Mouse (Mus musculus) B cell, adult 2 months (primary cell): ENCODE results near the gene Prss40.
"Not testable (repeated sequence)": the region's sequence is repeated elsewhere in the genome, so short reads cannot be mapped to it uniquely, and the experiment has no call there.

Experiments
- DNase-seq, 2 experiments: peaks; one replicate each; pipeline ENCODE4 v3.0.0; 2022

The Prss40 gene

GRCm38 (mm10) chr1:34560843-34561242 is at the start of gene Prss40:
TSS of gene Prss40 (minus strand) at chr1:34560943.
- DNase-seq = no peak

DNA sequence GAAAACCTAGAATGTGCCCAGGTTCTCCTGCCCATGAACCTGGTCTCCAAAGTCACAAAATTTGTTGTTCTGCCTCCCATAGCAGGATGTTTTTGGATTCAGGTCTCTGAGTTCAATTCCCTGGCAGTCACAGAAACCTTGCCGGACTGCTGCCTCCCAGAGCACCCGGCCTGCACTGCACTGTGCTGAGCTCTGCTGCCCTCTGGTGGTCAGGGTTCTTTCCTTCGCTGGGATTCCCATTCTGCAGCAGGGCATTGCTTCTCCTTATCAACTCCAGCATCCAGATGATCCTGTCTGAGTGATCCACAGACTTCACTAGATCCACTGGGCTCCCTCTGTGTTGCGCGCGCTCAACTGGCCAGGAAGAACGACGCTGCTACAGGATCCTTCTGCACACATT is 41.6 kb upstream of the Prss40 start:
- DNase-seq = peak; percentile 75 to 77

GRCm38 (mm10) chr1:34601323-34602047 is 40.7 kb upstream of the Prss40 start:
- DNase-seq = no peak

DNA sequence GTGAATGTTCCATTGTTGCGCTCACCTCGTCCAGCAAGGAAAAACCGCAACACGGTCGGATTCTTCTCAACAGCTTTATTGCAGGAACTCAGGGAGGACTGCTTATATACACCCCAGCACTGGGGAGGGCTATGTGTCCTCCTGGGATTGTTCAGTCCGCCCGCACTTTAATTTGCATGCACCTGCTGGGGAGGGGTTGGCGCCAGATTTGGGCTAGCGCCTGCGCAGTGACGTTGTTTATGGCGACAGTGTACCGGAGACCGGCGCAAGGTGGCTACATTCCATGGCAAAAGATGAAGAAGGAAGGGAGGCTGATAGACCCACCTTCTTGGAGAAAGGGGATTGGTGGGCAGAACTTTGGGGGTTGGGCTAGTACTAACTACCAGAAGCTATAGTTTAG is 39.3 kb upstream of the Prss40 start:
- no peak for DNase-seq

DNA sequence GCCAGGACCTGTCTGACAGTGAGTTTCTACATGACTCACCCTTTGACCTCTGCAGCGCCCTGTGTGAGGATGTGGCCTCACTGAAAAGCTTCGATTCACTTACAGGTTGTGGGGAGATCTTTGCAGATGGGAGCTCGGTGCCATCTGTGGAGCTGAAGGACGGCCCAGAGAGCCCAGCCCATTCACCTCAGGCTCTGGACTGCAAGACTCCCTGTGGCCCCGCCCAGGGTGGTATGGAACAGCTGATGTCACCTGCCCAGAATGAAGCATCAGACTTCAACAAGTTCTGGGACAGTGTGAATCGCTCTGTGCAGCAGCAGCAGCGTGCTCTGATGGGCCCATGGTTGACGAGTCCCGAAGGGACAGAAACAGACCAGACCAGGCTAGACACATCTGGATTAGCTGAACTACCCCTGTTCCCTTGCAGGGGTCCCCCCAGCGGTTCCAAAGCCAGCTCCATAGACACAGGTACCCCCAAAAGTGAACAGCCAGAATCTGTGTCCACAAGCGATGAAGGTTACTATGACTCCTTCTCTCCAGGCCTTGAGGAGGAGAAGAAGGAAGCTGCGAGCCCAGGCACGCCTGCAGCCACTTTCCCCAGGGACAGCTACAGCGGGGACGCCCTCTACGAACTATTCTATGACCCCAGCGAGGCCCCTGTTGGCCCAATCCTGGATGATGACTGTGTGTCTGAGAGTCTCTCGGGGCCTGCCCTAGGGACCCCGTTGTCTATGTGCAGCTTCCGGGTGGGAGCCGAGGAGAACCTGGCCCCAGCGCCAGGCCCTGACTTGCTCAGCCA is 26.8 kb upstream of the Prss40 start:
- DNase-seq = no peak

DNA sequence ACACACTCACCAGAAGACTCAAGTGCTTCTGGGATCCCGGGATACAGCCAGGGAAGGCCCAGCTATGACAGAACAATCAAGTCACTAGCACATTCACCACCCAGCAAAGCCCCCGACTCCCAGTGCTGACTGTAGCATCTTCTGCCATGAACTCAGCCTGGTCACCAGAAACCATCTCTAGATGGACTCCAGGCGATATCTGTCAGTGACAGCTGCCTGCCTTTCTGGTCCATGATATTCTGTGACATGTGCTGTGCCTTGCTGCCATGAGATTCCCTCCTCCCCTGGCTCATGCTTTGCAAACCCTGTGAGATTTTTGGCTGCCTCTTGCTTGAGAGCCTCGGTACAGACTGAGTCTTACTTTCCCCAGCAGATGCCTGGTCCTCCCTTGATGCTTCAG is 24.0 kb upstream of the Prss40 start:
- no peak for DNase-seq

GRCm38 (mm10) chr1:34583821-34584263 is 23.1 kb upstream of the Prss40 start:
- DNase-seq = no peak

- DNase-seq = no peak
Measured at GRCm38 (mm10) chr1:34582218-34582617, 21.5 kb upstream of the Prss40 start.

GRCm38 (mm10) chr1:34579782-34580356 is 19.1 kb upstream of the Prss40 start:
- no peak for DNase-seq

GRCm38 (mm10) chr1:34578851-34579781 is 18.4 kb upstream of the Prss40 start, which contains the start of gene Amer3:
TSS of gene Amer3 (plus strand) at chr1:34579657.
- peak; percentile 52 to 62 for DNase-seq

GRCm38 (mm10) chr1:34573221-34573620 is 12.5 kb upstream of the Prss40 start:
- no peak for DNase-seq

- DNase-seq = no peak
Measured at GRCm38 (mm10) chr1:34571431-34571830, 10.7 kb upstream of the Prss40 start.

GRCm38 (mm10) chr1:34569876-34570275 is 9.1 kb upstream of the Prss40 start:
- no peak for DNase-seq

- DNase-seq = no peak
Measured at GRCm38 (mm10) chr1:34568120-34568519, 7.4 kb upstream of the Prss40 start.

GRCm38 (mm10) chr1:34564383-34565045 is 3.8 kb upstream of the Prss40 start:
- DNase-seq = no peak

- no peak for DNase-seq
Measured at GRCm38 (mm10) chr1:34554275-34554674, 6.5 kb downstream of the Prss40 start.

GRCm38 (mm10) chr1:34553690-34554089 is 7.1 kb downstream of the Prss40 start:
- DNase-seq = no peak

- no peak for DNase-seq
Measured at GRCm38 (mm10) chr1:34547074-34547473, 13.7 kb downstream of the Prss40 start.

DNA sequence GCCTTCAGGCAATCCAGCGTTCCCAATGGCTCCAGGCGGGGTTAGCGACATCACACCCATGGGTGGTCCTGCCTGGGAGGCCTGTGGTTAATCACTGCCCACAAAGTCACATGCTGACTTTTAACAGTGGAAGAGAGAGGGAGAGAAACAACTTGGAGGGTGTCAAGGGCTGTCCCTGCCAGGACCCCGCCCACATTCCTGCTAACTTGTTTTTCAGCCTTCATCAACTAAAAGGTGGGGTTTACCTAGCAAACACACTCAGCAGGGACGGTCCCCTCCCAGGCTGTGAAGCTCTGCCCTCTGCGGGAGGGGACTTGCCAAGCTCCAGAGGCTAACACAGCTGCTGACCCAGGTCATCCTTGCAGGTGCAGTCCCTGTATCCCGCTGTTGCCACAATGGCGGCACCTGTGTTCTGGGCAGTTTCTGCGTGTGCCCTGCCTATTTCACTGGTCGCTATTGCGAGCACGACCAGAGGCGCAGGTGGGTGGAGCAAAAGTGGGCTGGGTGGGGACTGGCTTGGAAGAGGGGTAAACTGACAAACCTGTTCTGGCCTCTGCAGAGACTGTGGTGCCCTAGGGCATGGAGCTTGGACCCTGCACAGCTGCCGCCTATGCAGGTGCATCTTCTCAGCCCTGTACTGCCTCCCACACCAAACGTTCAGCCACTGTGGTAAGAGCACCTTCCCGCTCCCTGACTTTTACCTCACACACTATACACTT is 23.8 kb downstream of the Prss40 start:
- peak; percentile 2 to 8 for DNase-seq

DNA sequence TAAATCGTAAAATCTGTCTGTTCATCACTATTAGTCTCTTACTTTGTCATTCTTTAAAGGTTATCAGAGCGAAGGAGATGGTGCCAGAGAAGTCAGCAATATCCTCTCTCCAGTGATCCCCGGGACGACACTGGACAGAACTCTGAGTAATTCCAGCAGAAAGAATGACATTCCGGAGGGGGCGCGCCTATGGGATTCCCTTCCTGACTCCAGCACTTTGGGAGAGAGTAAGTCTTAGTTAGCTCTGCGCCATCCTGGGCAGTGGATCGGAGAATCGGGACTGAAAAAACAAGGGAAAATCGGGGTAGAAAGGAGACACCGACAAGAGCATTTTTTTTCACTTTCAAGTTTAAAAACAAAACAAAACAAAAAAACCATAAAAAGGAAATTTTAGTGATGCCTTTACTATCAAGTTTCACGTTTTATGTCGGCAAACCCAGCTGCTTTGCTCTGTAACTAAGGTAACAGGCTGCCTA is 24.4 kb downstream of the Prss40 start:
- no peak for DNase-seq

GRCm38 (mm10) chr1:34535043-34535698 is 25.6 kb downstream of the Prss40 start, which contains the start of gene Cfc1:
TSS of gene Cfc1 (plus strand) at chr1:34535648.
- DNase-seq = not testable (repeated sequence)
